Mouse (Mus musculus) lung, embryonic 16.5 days (tissue): ENCODE results near the gene Col7a1. TPM values are rescaled to one million over a fixed set of nuclear protein-coding genes. Genes with fewer than 3 reads are reported as not detected.

Experiments
- ATAC-seq: fragments of 200-750 bp; cut with Nextera tagmentation; 2 replicates; pipeline ENCODE4 v1.8.0; 2017; ENCODE audit warnings: low read depth, mild to moderate bottlenecking, moderate library complexity
- H3K27ac ChIP-seq: fragments of 300-500 bp; sonication (generic); 2 replicates; pipeline ENCODE4 v1.5.1; 2014; ENCODE audit warnings: mild to moderate bottlenecking, control low read depth, low read length
- H3K27me3 ChIP-seq: fragments of 300-500 bp; sonication (generic); 2 replicates; pipeline ENCODE4 v1.6.1; 2014; ENCODE audit warnings: low read depth, low read length, mixed read lengths; ENCODE audit not compliant: control insufficient read depth, insufficient read depth
- H3K36me3 ChIP-seq: fragments of 300-500 bp; sonication (generic); 2 replicates; pipeline ENCODE4 v1.6.1; 2014; ENCODE audit warnings: low read length; ENCODE audit not compliant: control insufficient read depth, insufficient read depth
- H3K4me1 ChIP-seq: fragments of 300-500 bp; sonication (generic); replicated peaks from 2 replicates; pipeline ENCODE4 v1.6.1; 2014; ENCODE audit warnings: low read length, mixed read lengths; ENCODE audit not compliant: control insufficient read depth, insufficient read depth
- H3K4me2 ChIP-seq: fragments of 300-500 bp; sonication (generic); 2 replicates; pipeline ENCODE4 v1.6.1; 2014; ENCODE audit warnings: low read depth, low read length, control low read depth
- H3K4me3 ChIP-seq: fragments of 300-500 bp; sonication (generic); 2 replicates; pipeline ENCODE4 v1.5.1; 2014; ENCODE audit warnings: mild to moderate bottlenecking, low read length, control low read depth
- H3K9ac ChIP-seq: fragments of 300-500 bp; sonication (generic); 2 replicates; pipeline ENCODE4 v1.6.1; 2014; ENCODE audit warnings: low read length, control low read depth
- H3K9me3 ChIP-seq: fragments of 300-500 bp; sonication (generic); 2 replicates; pipeline ENCODE4 v1.6.1; 2016; ENCODE audit warnings: low read length; ENCODE audit not compliant: control insufficient read depth
- WGBS: fragments of 180-500 bp; shearing (Covaris S2); extraction: QIAGEN DNeasy Blood & Tissue Kit; methylation state at CpG from one replicate; pipeline ENCODE4 v1.1.7; 2014; 5-methylcytosine and 5-hydroxymethylcytosine counted together
- microRNA counts: library from miRNA; unstranded; fragments of <30 nt; microRNA quantifications from one replicate; lab custom pipeline; 2016
- microRNA-seq: library from miRNA; unstranded; fragments of <30 nt; microRNA quantifications from one replicate; pipeline ENCODE4, GENCODE M21; 2016
- polyA plus RNA-seq: library from polyadenylated mRNA; unstranded; fragments of >200 nt; fragmentation: Nextera tagmentation; extraction: Ambion mirVana; gene quantifications from 2 replicates; pipeline ENCODE4 v1.2.1, GENCODE M21; 2015

Gene Col7a1
- polyA plus RNA-seq, 1 experiment from 2014 or later = 1.3 TPM

GRCm38 (mm10) chr9:109028421-109028820 is 75.0 kb downstream of the Col7a1 start:
- H3K4me3 ChIP-seq = no peak overlapping the region
- no peaks in the 10 kb centered on the region for H3K9me3 ChIP-seq
- H3K9ac ChIP-seq = no peak overlapping the region
- H3K27ac ChIP-seq = no peak overlapping the region
- H3K4me1 ChIP-seq = no peaks in the 10 kb centered on the region
- no peaks in the 10 kb centered on the region for H3K27me3 ChIP-seq
- no peak for ATAC-seq
- H3K4me2 ChIP-seq = no peak overlapping the region
- no peaks in the 10 kb centered on the region for H3K36me3 ChIP-seq
- WGBS = 90% methylated on average over 3 of the region's 3 CpGs

- no peak for ATAC-seq
- WGBS = 69% methylated on average over 5 of the region's 5 CpGs
- H3K4me1 ChIP-seq = no peaks in the 10 kb centered on the region
- H3K4me2 ChIP-seq = no peak overlapping the region
- H3K27me3 ChIP-seq = no peaks in the 10 kb centered on the region
- H3K9ac ChIP-seq = no peak overlapping the region
- H3K4me3 ChIP-seq = no peak overlapping the region
- H3K36me3 ChIP-seq = no peaks in the 10 kb centered on the region
- H3K27ac ChIP-seq = no peak overlapping the region
- H3K9me3 ChIP-seq = no peaks in the 10 kb centered on the region
Measured at GRCm38 (mm10) chr9:109028919-109029318, 75.5 kb downstream of the Col7a1 start.

- ATAC-seq = no peak
Measured at GRCm38 (mm10) chr9:109030312-109030711, 76.9 kb downstream of the Col7a1 start.

GRCm38 (mm10) chr9:109031001-109031400 is 77.6 kb downstream of the Col7a1 start:
- Histone ChIP-seq H3K27ac (no peak overlapping the region), H3K9me3 (no peaks in the 10 kb centered on the region), H3K4me1 (no peaks in the 10 kb centered on the region), H3K27me3 (no peaks in the 10 kb centered on the region), H3K36me3 (no peaks in the 10 kb centered on the region), H3K4me3 (no peak overlapping the region), H3K9ac (no peak overlapping the region), H3K4me2 (no peak overlapping the region)
- 84% methylated on average over 7 of the region's 7 CpGs for WGBS
- ATAC-seq = no peak

More at GRCm38 (mm10) chr9:109030312-109030711, 76.9 kb downstream of the Col7a1 start:
- Histone ChIP-seq H3K27me3 (no peaks in the 10 kb centered on the region), H3K36me3 (no peaks in the 10 kb centered on the region), H3K4me1 (no peaks in the 10 kb centered on the region), H3K9me3 (no peaks in the 10 kb centered on the region), H3K27ac (no peak overlapping the region), H3K9ac (no peak overlapping the region), H3K4me3 (no peak overlapping the region), H3K4me2 (no peak overlapping the region)
- 64% methylated on average over 3 of the region's 3 CpGs for WGBS

GRCm38 (mm10) chr9:109031686-109032085 is 78.3 kb downstream of the Col7a1 start:
- H3K4me1 ChIP-seq = no peaks in the 10 kb centered on the region
- no peak overlapping the region for H3K4me2 ChIP-seq
- no peaks in the 10 kb centered on the region for H3K36me3 ChIP-seq
- H3K27ac ChIP-seq = no peak overlapping the region
- H3K27me3 ChIP-seq = no peaks in the 10 kb centered on the region
- 71% methylated on average over 8 of the region's 8 CpGs for WGBS
- no peak for ATAC-seq
- H3K9me3 ChIP-seq = no peaks in the 10 kb centered on the region
- no peak overlapping the region for H3K9ac ChIP-seq
- no peak overlapping the region for H3K4me3 ChIP-seq

- Histone ChIP-seq H3K4me1 (no peaks in the 10 kb centered on the region), H3K4me2 (no peak overlapping the region), H3K9ac (no peak overlapping the region), H3K36me3 (no peaks in the 10 kb centered on the region), H3K4me3 (no peak overlapping the region), H3K9me3 (no peaks in the 10 kb centered on the region), H3K27me3 (no peaks in the 10 kb centered on the region), H3K27ac (no peak overlapping the region)
- ATAC-seq = no peak
- 79% methylated on average over 6 of the region's 6 CpGs for whole genome bisulfite sequencing
Measured at GRCm38 (mm10) chr9:109032435-109032834, 79.0 kb downstream of the Col7a1 start.

MicroRNA genes within 50 kb of the gene (microRNA counts, 519-probe panel; counts per million panel counts)
- not detected for microRNA mmu-miR-711 (lab: Ali Mortazavi, UCI)

Small RNAs within 50 kb of the gene (microRNA-seq; reads per million reads assigned to microRNA genes)
- gene Mir711 = not detected

Other genes with a start within 250 kb of the Col7a1 start
- 62.1 and 68.1 TPM in 2 replicates for gene Ip6k2, start 169.8 kb upstream of the Col7a1 start, polyA plus RNA-seq
- 13.2 and 15.4 TPM in 2 replicates for gene Nckipsd, start 145.2 kb upstream of the Col7a1 start, polyA plus RNA-seq
- 0.11 and 0.14 TPM in 2 replicates for gene Celsr3, start 127.3 kb upstream of the Col7a1 start, polyA plus RNA-seq
- gene Slc26a6, start 100.3 kb upstream of the Col7a1 start, polyA plus RNA-seq = 10.0 and 11.2 TPM in 2 replicates
- gene Tmem89, start 39.0 kb upstream of the Col7a1 start, polyA plus RNA-seq = 0.78 and 1.1 TPM in 2 replicates
- gene Uqcrc1, start 17.0 kb upstream of the Col7a1 start, polyA plus RNA-seq = 397 and 421 TPM in 2 replicates
- gene Ucn2, start 32.4 kb downstream of the Col7a1 start, polyA plus RNA-seq = not detected in 2 replicates
- gene Pfkfb4, start 38.2 kb downstream of the Col7a1 start, polyA plus RNA-seq = 11.9 and 13.0 TPM in 2 replicates
- 120 and 126 TPM in 2 replicates for gene Shisa5, start 85.0 kb downstream of the Col7a1 start, polyA plus RNA-seq
- gene Trex1, start 106.1 kb downstream of the Col7a1 start, polyA plus RNA-seq = 12.1 and 13.2 TPM in 2 replicates
- gene Atrip, start 120.5 kb downstream of the Col7a1 start, polyA plus RNA-seq = 22.8 and 24.7 TPM in 2 replicates
- 11.2 and 13.1 TPM in 2 replicates for gene Ccdc51, start 128.9 kb downstream of the Col7a1 start, polyA plus RNA-seq
- gene Tma7, start 129.0 kb downstream of the Col7a1 start, polyA plus RNA-seq = 524 and 545 TPM in 2 replicates
- 17.4 and 18.6 TPM in 2 replicates for gene Plxnb1, start 141.8 kb downstream of the Col7a1 start, polyA plus RNA-seq
- not detected in 2 replicates for gene Fbxw21, start 208.5 kb downstream of the Col7a1 start, polyA plus RNA-seq
- gene Fbxw13, start 242.4 kb downstream of the Col7a1 start, polyA plus RNA-seq = not detected in 2 replicates